Mouse (Mus musculus) erythroblast, embryonic 14.5 days (primary cell): ENCODE measurements around the gene Sdf2.
"Not testable (repeated sequence)": the region's sequence is repeated elsewhere in the genome, so short reads cannot be mapped to it uniquely, and the experiment has no call there.

Source experiments
- GATA1 ChIP-seq: IDR thresholded peaks from 2 replicates; pipeline ENCODE4 v1.6.1; 2012; ENCODE audit warnings: low read length, inconsistent platforms, mixed read lengths
- TAL1 ChIP-seq: IDR thresholded peaks from 3 replicates; pipeline ENCODE4 v1.6.1; 2012; ENCODE audit warnings: low read length, inconsistent platforms, mixed read lengths

DNA sequence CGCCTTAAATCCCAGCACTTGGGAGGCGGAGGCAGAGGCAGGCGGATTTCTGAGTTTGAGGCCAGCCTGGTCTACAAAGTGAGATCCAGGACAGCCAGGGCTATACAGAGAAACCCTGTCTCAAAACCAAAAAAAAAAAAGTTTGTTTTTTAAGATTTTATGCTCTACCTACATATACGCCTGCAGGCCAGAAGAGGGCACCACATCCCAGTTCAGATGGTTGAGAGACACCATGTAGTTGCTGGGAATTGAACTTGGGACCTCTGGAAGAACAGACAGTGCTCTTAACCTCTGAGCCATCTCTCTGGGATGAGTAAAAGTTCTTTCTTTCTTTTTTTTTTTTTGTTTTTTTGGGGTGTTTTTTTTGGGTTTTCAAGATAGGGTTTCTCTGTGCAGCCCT lies 30.6 kb downstream of the Sdf2 start:
- TF ChIP-seq GATA1, TAL1: not testable (repeated sequence)
